Mouse (Mus musculus): Measurements from ENCODE around the gene Cyp4b1.
"Not testable (repeated sequence)": the region's sequence is repeated elsewhere in the genome, so short reads cannot be mapped to it uniquely, and the experiment has no call there.

Cyp4b1 gene

GRCm38 (mm10) chr4:115647580-115647979 is at the start of gene Cyp4b1:
TSS of gene Cyp4b1 (minus strand) at chr4:115647723.
- no peak for DNase-seq (ENCODE audit: extremely low spot score, low read depth, low spot score)

GRCm38 (mm10) chr4:115686299-115686698 is 38.8 kb upstream of the Cyp4b1 start:
- DNase-seq (ENCODE audit: extremely low spot score, low read depth, low spot score) = no peak

GRCm38 (mm10) chr4:115659190-115659589 is 11.7 kb upstream of the Cyp4b1 start:
- DNase-seq (ENCODE audit: extremely low spot score, low read depth, low spot score) = no peak

DNA sequence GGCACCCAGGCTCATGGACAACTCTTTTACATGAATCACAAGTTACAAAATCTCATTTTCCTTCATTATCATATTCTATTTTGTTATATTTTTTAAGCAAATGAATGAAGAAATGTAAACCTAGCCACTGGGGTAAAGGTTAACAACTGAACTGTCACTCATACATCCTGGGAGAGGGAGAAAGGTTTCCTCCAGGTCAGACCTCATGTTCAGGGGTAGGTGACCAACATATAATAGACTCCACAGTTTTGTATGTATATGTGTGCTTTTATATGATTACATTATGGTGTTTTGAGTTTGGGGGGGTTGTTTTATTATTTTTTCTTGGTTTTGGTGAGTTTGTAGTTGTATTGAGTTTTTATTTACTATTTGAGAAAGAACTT is 10.3 kb upstream of the Cyp4b1 start:
- DNase-seq (ENCODE audit: extremely low spot score, low read depth, low spot score) = no peak

DNA sequence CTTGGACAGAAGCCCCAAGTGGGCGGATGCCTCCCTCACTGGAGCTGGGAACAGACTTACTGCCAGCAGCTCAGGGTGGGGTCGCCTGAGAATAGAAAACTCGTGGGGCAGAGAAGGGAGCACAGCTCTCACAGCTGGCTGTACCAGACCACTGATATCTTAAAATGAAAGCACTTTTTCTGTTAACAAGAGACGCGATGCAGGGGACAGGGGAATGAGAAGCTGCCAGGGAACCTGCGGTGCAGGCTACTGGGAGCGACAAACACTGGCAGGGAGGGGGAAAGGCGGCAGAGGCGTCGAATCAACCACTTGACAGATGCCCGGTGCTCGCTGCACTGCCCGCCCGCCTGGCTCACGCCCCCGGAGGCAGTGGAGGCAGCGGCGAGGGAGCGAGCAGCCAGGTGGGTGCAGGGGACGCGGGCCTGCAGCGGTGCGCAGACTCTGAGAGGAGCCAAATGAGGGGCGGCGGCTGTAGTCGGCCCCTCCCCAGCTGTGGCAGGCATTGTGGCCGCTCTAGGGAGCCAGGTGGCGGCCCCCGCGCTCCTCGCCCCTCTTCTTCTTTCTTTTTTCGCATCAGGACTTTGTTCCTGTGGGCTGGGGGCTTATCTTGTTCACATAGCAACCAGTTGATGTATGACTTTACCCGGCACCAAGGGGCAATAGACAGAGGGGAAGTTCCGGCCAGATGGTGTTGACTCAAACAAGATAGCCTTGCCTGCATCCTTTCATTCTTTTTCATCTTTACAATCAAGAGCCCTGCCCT is 9.8 kb upstream of the Cyp4b1 start:
- no peak for DNase-seq (ENCODE audit: extremely low spot score, low read depth, low spot score)

DNA sequence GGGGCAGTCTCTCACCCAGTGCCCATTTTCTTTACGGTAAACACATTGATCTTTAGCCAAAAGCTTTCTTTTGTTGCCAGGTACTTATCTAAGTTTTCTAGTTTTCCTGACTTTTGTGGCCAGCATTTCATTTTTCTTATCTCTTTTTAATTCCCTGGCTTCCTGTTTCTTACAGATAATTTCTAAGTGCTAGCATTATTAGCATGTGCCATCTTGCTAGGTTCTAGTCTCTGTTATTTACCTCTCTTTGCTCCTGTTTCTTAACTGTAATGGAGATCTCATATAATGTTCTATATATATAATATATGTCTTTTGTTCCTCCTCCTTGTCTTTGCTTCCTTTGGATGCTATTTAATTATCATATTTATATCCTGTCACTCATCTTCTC is 9.0 kb upstream of the Cyp4b1 start:
- not testable (repeated sequence) for DNase-seq (ENCODE audit: extremely low spot score, low read depth, low spot score)

GRCm38 (mm10) chr4:115655841-115656534 is 8.5 kb upstream of the Cyp4b1 start:
- DNase-seq (ENCODE audit: extremely low spot score, low read depth, low spot score) = not testable (repeated sequence)

DNA sequence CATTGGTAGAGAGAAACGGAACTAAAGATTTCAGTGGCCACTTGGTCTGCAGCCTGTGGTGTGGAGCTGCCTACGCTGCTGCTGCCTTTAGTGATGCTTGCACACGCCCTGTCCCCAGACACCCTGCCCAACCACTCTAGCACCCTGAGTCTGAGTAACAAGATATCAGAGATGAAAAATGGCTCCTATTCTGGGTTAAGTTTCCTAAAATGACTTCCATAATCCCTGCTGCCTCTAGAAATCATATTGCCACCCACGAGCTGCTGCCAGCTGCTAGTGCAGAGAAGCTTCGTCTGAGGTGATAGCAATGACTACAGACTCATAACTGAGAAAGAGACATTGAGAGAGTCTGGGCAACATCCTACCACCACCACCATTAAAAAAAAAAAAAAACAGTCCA is 3.3 kb upstream of the Cyp4b1 start:
- no peak for DNase-seq (ENCODE audit: extremely low spot score, low read depth, low spot score)

GRCm38 (mm10) chr4:115649344-115649743 is 1.8 kb upstream of the Cyp4b1 start:
- no peak for DNase-seq (ENCODE audit: extremely low spot score, low read depth, low spot score)

GRCm38 (mm10) chr4:115648752-115649151 is 1.2 kb upstream of the Cyp4b1 start:
- no peak for DNase-seq (ENCODE audit: extremely low spot score, low read depth, low spot score)

DNA sequence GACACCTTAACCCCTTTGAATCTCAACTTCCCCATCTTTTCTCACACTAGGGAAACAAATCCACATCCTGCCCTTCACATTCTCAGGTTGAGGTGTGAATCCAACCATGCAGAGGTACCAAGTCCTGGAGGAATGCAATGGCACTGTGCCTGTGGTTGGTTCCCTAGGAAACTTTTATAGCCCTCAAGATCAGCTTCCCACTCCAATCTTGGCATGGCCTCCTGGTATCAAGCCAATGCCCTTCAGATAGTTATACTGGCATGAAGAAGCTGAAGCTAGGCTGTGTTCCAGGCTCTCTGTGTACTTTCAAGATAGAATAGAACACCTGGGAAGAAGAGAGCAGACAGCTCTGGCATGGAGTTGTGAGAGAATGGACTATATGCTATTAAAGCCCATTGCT is 2.2 kb downstream of the Cyp4b1 start:
- DNase-seq (ENCODE audit: extremely low spot score, low read depth, low spot score) = no peak

DNA sequence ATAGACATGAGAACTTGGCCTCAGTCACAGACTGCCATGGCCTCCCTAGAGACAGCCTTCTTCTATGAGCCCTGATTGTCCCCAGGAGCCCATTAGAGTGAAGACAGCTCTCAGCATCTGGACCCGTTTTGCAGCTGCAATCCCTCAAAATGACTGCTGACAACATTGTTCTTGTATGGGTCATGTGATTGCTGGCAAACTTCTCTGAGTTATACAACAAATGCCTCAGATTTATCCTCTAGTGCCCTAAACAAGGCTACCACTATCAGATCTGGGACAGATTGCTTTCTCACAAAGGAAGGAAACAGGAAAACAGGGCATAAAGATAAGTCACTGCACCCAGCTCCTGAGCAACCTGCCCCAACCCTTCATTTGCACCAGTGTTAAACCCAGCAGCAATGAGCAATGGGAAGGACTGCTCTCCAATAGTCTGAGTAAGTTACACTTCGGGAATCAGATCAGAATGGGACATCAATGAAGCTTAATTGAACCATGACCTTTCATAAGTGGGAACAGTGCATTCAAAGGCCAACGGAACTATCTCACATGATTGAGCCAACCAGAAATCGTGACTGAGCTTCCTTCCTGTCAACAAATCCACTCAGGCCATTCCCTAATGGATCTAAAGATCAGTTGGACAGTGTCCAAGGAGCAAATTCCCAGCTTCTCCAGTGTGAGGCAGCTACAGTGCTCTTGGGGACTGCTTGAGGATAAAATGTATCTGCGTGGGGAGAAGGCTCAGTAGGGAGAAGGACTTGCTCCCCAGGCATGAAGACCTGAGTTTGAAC is 4.4 kb downstream of the Cyp4b1 start:
- no peak for DNase-seq (ENCODE audit: extremely low spot score, low read depth, low spot score)

- DNase-seq (ENCODE audit: extremely low spot score, low read depth, low spot score) = not testable (repeated sequence)
Measured at GRCm38 (mm10) chr4:115625560-115625959, 22.0 kb downstream of the Cyp4b1 start.

- no peak for DNase-seq (ENCODE audit: extremely low spot score, low read depth, low spot score)
Measured at GRCm38 (mm10) chr4:115614005-115614404, 33.5 kb downstream of the Cyp4b1 start.

GRCm38 (mm10) chr4:115600611-115601010 is 46.9 kb downstream of the Cyp4b1 start, which contains the start of gene Cyp4a32:
TSS of gene Cyp4a32 (plus strand) at chr4:115600969.
- DNase-seq (ENCODE audit: extremely low spot score, low read depth, low spot score) = not testable (repeated sequence)

GRCm38 (mm10) chr4:115596824-115597336 is 50.6 kb downstream of the Cyp4b1 start:
- DNase-seq (ENCODE audit: extremely low spot score, low read depth, low spot score) = no peak

DNA sequence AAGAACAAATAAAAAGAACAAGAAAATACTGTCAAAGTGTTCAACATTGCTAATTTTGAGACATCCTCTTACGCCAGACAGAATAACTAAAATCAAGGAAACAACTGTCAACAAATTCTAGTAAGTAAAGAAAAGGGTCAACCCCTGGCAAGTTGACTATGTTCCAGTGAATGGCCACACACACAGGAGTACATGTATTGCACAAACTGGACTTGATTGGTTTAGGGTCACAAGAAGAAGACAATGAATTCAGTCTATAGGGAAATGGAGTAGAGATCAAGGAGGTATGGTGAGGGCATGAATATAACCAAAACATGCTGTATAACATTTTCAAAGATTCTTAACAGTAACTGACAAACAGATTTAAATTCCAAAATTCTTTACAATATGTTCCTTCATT is 51.2 kb downstream of the Cyp4b1 start:
- no peak for DNase-seq (ENCODE audit: extremely low spot score, low read depth, low spot score)

DNA sequence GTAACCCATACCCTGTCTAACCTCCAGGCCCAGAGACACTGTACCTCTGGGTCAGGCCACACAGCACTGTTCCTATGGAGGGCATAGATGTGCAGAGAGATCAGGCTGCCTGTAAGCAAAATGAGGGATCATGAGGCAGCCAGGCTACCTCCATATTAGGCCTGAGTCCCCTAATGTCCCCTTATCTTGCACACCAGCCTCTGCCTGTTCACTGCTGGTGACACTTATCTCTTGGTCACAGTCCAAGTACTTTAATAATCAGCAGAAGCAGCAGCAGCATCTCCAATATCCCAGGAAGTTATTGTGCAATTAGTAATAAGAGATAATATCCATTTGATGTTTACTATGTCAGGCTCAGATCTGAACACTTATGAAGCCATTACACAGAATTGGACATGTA is 64.5 kb downstream of the Cyp4b1 start:
- DNase-seq (ENCODE audit: extremely low spot score, low read depth, low spot score) = no peak

GRCm38 (mm10) chr4:115575776-115576175 is 71.7 kb downstream of the Cyp4b1 start:
- no peak for DNase-seq (ENCODE audit: extremely low spot score, low read depth, low spot score)

DNA sequence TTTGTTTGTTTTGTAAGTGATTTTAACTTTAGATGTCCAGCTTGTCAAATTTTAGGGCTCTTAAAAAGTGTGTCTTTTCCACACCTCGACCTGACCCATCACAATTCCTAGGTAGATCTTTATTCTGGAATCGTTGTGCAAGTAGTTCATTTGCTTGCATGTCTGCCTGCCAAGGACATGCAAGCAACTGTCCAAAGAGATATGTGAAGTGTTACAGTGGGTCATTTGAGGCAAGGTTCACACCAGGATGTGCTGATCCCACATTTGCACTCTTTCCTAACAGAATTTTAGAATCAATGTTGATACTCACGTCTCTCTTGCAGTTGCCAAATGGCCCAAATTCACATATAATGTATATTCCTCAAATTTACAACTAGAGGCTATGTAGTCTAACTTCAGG is 72.3 kb downstream of the Cyp4b1 start:
- DNase-seq (ENCODE audit: extremely low spot score, low read depth, low spot score) = no peak
